Mouse (Mus musculus) embryo, embryonic 9.5 days (tissue): ENCODE results near the gene Btbd9.
"Not testable (repeated sequence)": the region's sequence is repeated elsewhere in the genome, so short reads cannot be mapped to it uniquely, and the experiment has no call there.

ENCODE experiments used
- DNase-seq: peaks from one replicate; pipeline ENCODE4 v3.0.0-alpha.2; 2017; ENCODE audit errors: extremely low spot score

Gene Btbd9

DNA sequence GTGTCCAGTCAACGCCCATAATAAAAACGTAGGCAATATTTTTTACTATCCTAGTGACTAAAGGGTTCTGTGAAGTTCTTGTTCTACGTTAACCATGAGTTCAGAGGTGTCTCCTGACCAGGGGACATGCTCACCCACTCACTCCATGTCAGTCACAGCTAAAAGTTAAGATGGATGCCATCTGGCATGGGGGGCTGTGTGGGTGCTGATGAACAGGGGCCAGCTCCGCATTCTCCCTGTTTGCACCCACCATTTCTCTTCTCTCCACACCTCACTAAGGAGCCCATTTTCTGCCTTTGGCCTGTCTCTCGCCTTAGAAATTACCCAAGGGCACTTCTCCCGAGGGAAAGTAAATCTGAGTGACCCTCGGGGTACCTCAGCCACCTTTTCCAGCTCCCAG lies 63.8 kb downstream of the Btbd9 start:
- no peak for DNase-seq

DNA sequence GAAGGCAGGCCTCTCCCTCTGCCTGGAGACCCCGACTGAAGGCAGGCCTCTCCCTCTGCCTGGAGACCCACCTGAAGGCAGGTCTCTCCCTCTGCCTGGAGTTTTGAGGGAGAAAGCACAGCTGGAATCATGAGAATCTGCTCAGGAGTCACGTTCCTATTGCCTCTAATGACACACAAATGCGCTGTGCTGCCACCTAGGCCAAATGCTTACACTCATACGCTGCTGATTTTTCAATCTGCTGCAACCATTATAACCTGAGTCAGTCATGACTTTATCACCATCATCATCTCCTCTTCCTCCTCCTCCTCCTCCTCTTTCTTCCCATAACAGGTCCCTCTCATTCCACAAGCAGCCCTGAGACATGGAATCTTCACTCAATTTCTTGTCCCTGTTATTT lies 64.3 kb downstream of the Btbd9 start:
- DNase-seq: no peak

DNA sequence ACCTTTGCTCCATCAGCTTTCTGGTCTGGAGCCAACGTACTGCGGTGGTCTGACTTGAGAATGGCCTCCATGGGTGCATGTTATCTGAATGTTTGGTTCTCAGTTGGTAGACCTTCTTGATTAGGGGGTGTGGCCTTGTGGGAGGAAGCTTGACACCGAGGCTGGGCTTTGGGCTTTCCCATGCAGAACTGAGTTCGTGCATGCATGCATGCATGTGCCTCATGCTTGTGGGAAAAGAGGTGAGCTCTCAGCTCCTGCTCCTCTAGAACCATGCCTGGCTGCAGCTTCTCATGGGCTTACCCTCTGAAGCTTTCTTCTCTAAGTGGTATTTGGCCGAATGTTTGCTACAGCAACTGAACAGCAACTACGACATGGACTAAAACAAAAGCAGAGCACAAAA lies 64.9 kb downstream of the Btbd9 start:
- DNase-seq: no peak

- no peak for DNase-seq
These were observed 66.1 kb downstream of the Btbd9 start for GRCm38 (mm10) chr17:30510171-30510570.

GRCm38 (mm10) chr17:30509646-30510045 lies 66.6 kb downstream of the Btbd9 start:
- no peak for DNase-seq

DNA sequence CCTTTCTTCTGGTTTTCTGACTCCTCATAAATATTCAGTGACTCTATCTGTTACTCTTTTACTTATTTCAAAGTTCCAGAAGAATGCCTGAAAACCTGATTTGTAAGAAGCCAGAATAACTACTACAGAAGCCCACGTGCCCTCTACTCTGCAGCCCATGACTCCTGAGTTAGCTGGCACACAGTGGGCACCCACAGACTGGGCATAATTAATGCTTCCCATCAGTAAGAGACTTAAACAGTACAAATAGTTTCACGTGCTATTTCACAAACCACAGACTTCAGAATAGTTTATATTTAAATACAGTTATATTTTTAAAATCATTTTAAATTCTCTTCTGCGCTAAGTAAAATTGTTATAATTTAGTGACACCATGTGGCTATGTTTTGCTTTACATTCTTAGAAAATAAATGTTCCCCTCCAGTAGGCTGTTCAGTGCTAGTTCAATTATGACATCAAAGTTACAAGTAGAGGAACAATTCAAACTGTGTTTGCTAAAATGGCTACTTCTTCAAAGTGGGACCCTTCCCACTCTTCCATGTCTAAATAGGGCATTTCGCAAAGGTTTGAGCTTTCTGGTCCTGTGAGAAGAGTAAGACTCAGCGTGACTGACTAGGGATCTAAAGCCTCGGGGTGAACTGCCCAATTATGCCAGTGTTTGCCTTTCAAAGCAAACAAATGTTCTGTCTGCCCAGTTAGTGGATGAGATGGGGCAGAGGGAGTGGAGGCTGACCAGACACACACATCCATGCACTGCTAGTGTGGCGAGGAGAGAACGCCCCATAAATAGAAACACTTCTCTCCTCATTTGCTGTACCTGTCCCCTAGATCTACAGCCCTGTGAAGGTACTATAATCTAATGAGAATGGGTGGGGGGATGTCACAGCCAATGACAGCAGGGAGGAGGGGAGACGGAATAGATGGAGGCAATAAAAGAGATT lies 68.4 kb downstream of the Btbd9 start:
- DNase-seq: no peak

DNA sequence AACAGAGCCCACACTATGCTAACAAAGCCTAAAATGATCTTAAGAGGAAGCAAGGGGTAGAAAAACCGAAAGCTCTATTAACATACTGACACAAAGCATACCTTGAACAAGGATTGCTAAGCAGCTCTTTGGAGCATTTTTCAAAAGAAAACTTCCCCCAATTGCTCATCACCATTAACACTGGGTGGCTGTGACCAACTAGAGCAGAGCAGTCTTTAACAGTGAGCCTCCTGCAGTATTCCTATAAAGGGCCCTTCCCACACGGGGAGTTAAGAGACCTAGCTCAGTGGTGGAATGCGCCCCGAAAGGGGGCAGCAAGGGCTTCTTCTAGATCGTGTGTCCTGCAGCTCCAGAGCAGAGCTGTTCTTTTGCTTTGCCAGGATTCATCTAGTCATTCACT lies 69.4 kb downstream of the Btbd9 start:
- no peak for DNase-seq

DNA sequence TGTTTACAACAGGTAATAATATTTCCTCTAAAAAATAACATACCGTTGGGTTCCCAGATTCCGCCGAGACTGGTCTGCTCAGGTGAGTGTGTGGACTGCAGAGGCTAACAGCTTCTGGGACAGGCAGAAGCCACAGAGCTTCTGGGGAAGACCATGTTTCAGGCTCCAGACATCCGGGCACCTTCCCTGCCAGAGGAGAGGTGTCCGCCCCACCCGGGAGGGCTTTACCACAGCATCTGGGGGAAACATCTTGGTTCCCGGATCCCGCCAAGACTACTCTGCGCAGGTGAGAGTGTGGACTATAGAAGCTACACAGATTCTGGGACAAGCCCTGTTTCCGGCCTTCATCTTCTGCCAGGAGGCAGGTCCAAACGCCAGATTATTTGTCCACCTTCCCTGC lies 76.7 kb downstream of the Btbd9 start:
- DNase-seq: not testable (repeated sequence)

GRCm38 (mm10) chr17:30498779-30499178 lies 77.5 kb downstream of the Btbd9 start:
- no peak for DNase-seq

- no peak for DNase-seq
These were observed 77.9 kb downstream of the Btbd9 start for GRCm38 (mm10) chr17:30498376-30498719.

- DNase-seq: no peak
These were observed 78.5 kb downstream of the Btbd9 start for GRCm38 (mm10) chr17:30497525-30498375.

- no peak for DNase-seq
These were observed 80.7 kb downstream of the Btbd9 start for GRCm38 (mm10) chr17:30495567-30495966.

GRCm38 (mm10) chr17:30495154-30495553 lies 81.1 kb downstream of the Btbd9 start:
- DNase-seq: no peak

DNA sequence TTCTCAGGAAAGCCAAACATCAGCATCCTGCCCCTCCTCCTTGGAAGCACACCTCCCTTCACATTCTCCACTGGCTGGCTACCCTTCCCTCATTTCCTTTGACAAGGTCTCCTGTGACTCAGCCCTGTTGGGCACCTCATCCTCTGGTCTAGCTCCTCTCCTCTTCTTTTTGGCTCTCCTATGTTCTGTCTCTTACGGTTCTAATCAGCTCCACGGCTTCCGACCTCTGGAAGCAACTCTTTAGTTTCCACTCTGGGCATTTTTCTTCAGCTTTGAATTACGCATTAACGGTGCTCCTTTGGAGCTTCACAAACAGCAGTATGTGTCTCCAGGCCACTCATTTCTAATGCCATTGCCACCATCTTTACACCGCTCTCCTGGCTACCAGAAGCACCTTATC lies 82.8 kb downstream of the Btbd9 start:
- DNase-seq: no peak

DNA sequence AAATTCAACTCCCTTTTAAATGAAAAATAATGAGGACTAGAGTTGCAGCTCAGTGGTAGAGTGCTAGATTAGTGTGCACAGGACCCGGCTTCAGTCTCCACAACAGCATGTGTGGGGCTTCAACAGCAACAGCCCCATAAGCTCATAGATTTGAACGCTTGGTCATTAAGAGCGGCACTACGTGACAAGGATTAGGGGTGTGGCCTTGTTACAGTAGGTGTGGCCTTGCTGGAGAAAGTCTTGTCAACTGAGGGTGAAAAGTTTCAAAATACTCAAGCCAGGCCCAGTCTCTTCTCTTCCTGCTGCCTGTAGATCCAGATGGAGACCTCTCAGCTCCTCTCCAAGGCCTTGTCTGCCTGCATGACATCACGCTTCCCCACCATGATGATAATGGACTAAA lies 84.1 kb downstream of the Btbd9 start:
- no peak for DNase-seq

- DNase-seq: no peak
These were observed 84.7 kb downstream of the Btbd9 start for GRCm38 (mm10) chr17:30491601-30492000.

DNA sequence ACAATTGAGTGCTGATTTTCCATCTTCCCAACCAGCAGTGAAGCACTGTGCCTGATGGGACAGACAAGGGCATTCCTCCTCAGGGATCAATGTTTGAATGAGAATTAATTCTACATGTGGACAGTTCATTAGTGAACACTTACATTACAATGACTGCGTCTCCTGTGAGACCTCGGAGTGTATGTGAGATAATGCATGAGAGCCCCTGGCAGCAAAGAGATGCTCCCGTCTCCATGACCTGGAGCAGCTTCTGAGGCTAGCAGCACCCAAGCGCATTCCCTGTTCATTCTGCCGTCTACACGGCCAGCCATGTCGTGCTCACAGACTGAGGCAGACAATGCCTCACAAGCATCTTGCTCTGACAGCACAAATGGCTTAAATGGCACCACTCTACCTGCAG lies 85.7 kb downstream of the Btbd9 start:
- DNase-seq: no peak

DNA sequence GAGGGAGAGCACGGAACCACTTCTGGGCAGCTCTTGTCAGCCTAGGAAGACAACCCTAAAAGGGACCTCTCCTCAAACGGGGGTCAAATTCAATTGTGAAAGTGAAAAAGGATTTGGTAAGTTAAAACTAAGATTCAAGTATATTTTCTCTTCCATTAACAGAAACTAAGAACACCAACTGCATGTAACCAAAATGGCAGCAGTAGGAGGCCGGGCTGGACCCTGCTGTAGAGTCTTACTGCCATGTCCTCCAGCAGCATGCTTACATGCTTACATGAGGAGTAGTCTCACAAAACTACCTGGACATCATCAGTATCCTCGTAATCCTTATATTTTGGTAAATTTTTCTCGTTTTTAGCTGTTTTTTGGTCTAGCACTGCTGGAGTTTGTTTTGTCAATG lies 86.2 kb downstream of the Btbd9 start:
- no peak for DNase-seq

DNA sequence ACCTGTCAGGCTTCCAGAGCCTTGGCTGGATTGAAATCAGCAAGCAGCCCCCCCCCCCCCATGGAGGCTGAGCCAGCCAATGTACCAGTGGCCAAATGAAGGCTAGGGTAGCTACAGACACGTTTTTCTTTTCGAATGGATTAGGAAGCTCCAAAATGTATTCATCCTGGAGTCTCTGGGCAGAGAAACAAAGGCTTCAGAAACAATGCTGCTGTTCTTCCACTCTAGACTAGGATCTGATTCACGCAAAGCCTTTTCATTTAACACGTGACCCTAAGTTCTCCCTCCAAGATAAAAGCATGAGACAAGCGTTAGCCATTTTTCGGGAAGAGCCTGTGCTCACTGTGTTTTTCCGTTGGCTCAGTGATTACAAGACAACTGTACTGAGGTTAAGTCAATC lies 86.7 kb downstream of the Btbd9 start:
- no peak for DNase-seq

DNA sequence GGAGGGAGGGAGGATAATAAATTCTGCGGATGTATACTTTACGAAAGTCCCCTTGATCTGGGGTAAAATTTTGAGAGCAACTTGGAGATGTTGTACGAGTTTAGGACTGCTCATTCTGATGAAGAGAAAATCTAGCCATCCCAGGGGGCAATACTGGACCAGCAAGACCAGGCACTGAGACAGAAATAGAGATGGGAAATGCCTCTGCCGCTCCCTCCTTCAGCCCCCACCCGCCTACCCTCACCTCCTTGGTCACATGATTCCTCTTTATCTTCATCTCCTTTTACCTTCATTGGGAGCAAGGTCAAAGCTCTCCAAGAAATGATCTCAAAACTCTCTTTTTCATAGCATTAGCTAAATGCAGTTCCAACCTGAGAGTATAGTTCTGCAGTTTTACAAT lies 88.6 kb downstream of the Btbd9 start:
- no peak for DNase-seq

DNA sequence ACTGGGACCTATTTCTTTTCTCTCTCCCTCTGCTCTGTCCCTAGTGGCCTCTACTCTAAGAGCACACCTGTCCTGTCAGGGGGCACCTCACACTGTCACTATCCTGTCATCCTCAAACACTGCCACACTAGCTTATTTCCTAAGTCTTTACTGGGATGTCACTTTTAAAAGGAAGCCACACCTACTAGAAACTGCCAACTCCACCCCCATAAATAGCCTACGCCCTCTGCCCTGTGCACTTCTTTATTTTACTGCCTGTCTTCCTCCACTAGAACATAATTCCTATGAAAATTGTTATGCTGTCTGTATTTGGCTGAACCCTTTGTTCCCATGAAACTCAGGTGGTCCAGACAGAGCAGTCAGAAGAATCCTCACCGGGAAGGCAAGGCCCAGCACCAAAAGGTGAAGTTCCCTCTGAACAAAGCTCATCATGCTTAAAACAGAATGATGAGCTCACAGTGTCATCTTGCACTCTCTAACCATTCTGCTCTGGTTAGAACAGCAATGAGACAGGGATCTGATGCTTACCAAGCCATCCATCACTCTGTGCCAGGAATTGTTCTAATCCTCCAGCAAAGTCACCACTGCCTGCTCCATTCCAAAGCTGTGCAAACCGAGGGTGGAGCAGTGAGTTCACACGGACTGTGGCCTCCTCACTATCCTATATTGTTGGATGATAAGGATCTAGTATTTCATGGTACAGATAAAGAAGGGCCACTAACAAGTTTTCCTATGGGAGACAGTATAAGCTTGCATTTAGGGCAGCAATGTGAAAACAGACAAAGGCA lies 91.0 kb downstream of the Btbd9 start:
- DNase-seq: no peak

DNA sequence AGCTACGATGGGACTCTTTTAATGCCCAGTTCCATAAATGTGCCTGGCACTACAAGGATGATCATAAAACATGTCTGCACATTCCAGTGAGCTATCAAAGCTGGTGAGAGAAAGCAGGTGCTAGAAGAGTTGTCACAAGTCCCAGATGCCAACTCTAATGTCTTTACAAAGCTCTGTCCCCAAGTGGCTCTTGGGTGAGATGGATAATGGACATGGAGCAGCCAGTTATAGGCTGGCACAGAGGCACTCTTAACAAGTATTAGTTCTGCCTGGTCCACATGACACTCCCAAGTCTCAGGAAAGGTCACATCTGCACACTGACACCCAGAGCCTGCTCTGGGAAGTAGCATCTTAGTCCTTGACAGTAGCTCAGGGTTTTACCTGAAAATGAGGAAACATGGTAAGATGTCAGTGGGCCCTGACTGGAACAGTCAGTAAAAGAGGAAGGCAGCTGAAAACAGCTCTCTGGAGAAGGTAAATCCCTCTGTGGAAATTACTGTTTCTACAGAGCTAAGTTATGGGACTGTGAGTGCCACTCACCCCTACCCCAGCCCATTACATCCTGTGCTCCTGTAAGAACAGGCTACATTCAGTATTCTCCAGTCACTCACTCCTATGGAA lies 91.7 kb downstream of the Btbd9 start:
- no peak for DNase-seq
